Mouse (Mus musculus): Measurements from ENCODE around the gene Bpifb4. TPM values are rescaled to one million over a fixed set of nuclear protein-coding genes. Genes with fewer than 3 reads are reported as not detected.

Bpifb4 gene
- polyA plus RNA-seq (2015; fragmentation: Nextera tagmentation; extraction: Ambion mirVana): not detected in 2 replicates

- Histone ChIP-seq H3K9me3 (replicated peaks) (no peaks in the 10 kb centered on the region), H3K36me3 (ENCODE audit: poor library complexity, severe bottlenecking) (no peaks in the 10 kb centered on the region), H3K27ac (no peak within 1 kb of the TSS), H3K4me3 (no peak within 1 kb of the TSS), H3K4me1 (no peaks in the 10 kb centered on the region), H3K27me3 (no peaks in the 10 kb centered on the region), H3K9ac (no peak within 1 kb of the TSS), H3K4me2 (no peak within 1 kb of the TSS)
- no peak for ATAC-seq
- WGBS: 88% methylated on average over 5 of the region's 5 CpGs
These were observed at the start of gene Bpifb4 for GRCm38 (mm10) chr2:153937843-153938242. Bpifb4 (plus strand) TSS chr2:153938212.

- WGBS: 68% methylated on average over 5 of the region's 5 CpGs
- H3K27me3 ChIP-seq: no peaks in the 10 kb centered on the region
- no peak overlapping the region for H3K4me2 ChIP-seq
- H3K4me3 ChIP-seq: no peak overlapping the region
- H3K4me1 ChIP-seq: no peaks in the 10 kb centered on the region
- no peak for ATAC-seq
- no peaks in the 10 kb centered on the region for H3K9me3 ChIP-seq (replicated peaks)
- no peak overlapping the region for H3K9ac ChIP-seq
- no peaks in the 10 kb centered on the region for H3K36me3 ChIP-seq (ENCODE audit: poor library complexity, severe bottlenecking)
- H3K27ac ChIP-seq: no peak overlapping the region
These were observed 38.9 kb upstream of the Bpifb4 start for GRCm38 (mm10) chr2:153899111-153899510.

GRCm38 (mm10) chr2:153900088-153900487 is 37.9 kb upstream of the Bpifb4 start, which contains the start of gene Bpifb6:
Bpifb6 (plus strand) TSS chr2:153900388.
- no peak within 1 kb of the TSS for H3K9ac ChIP-seq
- no peaks in the 10 kb centered on the region for H3K4me1 ChIP-seq
- no peak within 1 kb of the TSS for H3K4me2 ChIP-seq
- WGBS: 55% methylated on average over 4 of the region's 4 CpGs
- no peaks in the 10 kb centered on the region for H3K36me3 ChIP-seq (ENCODE audit: poor library complexity, severe bottlenecking)
- H3K27ac ChIP-seq: no peak within 1 kb of the TSS
- no peaks in the 10 kb centered on the region for H3K9me3 ChIP-seq (replicated peaks)
- no peak within 1 kb of the TSS for H3K4me3 ChIP-seq
- no peaks in the 10 kb centered on the region for H3K27me3 ChIP-seq
- ATAC-seq: no peak

- H3K4me2 ChIP-seq: no peak overlapping the region
- H3K36me3 ChIP-seq (ENCODE audit: poor library complexity, severe bottlenecking): no peaks in the 10 kb centered on the region
- H3K4me1 ChIP-seq: no peaks in the 10 kb centered on the region
- no peaks in the 10 kb centered on the region for H3K27me3 ChIP-seq
- WGBS: 81% methylated on average over 6 of the region's 6 CpGs
- ATAC-seq: no peak
- H3K4me3 ChIP-seq: no peak overlapping the region
- no peaks in the 10 kb centered on the region for H3K9me3 ChIP-seq (replicated peaks)
- H3K9ac ChIP-seq: no peak overlapping the region
- H3K27ac ChIP-seq: no peak overlapping the region
These were observed 35.3 kb upstream of the Bpifb4 start for GRCm38 (mm10) chr2:153902726-153903125.

- Histone ChIP-seq H3K9ac (no peak overlapping the region), H3K27ac (no peak overlapping the region), H3K9me3 (replicated peaks) (no peaks in the 10 kb centered on the region), H3K4me3 (no peak overlapping the region), H3K4me2 (no peak overlapping the region), H3K27me3 (no peaks in the 10 kb centered on the region), H3K4me1 (no peaks in the 10 kb centered on the region), H3K36me3 (ENCODE audit: poor library complexity, severe bottlenecking) (no peaks in the 10 kb centered on the region)
- WGBS: 94% methylated on average over 4 of the region's 4 CpGs
- no peak for ATAC-seq
These were observed 31.4 kb upstream of the Bpifb4 start for GRCm38 (mm10) chr2:153906626-153907025.

GRCm38 (mm10) chr2:153914151-153914550 is 23.9 kb upstream of the Bpifb4 start:
- no peak overlapping the region for H3K9ac ChIP-seq
- 49% methylated on average over 5 of the region's 5 CpGs for WGBS
- H3K4me1 ChIP-seq: peaks cover 6% of the 10 kb centered on the region; the same call in 1 of the 2 replicates
- ATAC-seq: no peak
- no peak overlapping the region for H3K4me3 ChIP-seq
- no peak overlapping the region for H3K27ac ChIP-seq
- no peaks in the 10 kb centered on the region for H3K27me3 ChIP-seq
- H3K36me3 ChIP-seq (ENCODE audit: poor library complexity, severe bottlenecking): no peaks in the 10 kb centered on the region
- H3K9me3 ChIP-seq (replicated peaks): no peaks in the 10 kb centered on the region
- no peak overlapping the region for H3K4me2 ChIP-seq

- Histone ChIP-seq H3K36me3 (ENCODE audit: poor library complexity, severe bottlenecking) (no peaks in the 10 kb centered on the region), H3K27me3 (no peaks in the 10 kb centered on the region), H3K9ac (no peak within 1 kb of the TSS), H3K4me3 (no peak within 1 kb of the TSS), H3K4me2 (no peak within 1 kb of the TSS), H3K9me3 (replicated peaks) (no peaks in the 10 kb centered on the region), H3K4me1 (peaks cover 6% of the 10 kb centered on the region; the same call in 1 of the 2 replicates), H3K27ac (no peak within 1 kb of the TSS)
- no peak for ATAC-seq
- WGBS: 53% methylated on average over 8 of the region's 8 CpGs
These were observed 20.1 kb upstream of the Bpifb4 start, which contains the start of gene Bpifb3 for GRCm38 (mm10) chr2:153917930-153918329. Bpifb3 (plus strand) TSS chr2:153918230.

GRCm38 (mm10) chr2:153921246-153921645 is 16.8 kb upstream of the Bpifb4 start:
- no peak overlapping the region for H3K4me2 ChIP-seq
- 87% methylated on average over 6 of the region's 6 CpGs for WGBS
- H3K9me3 ChIP-seq (replicated peaks): no peaks in the 10 kb centered on the region
- H3K4me3 ChIP-seq: no peak overlapping the region
- H3K27me3 ChIP-seq: no peaks in the 10 kb centered on the region
- H3K36me3 ChIP-seq (ENCODE audit: poor library complexity, severe bottlenecking): no peaks in the 10 kb centered on the region
- no peaks in the 10 kb centered on the region for H3K4me1 ChIP-seq
- no peak overlapping the region for H3K27ac ChIP-seq
- no peak overlapping the region for H3K9ac ChIP-seq
- ATAC-seq: no peak

GRCm38 (mm10) chr2:153929871-153930413 is 8.1 kb upstream of the Bpifb4 start:
- H3K27ac ChIP-seq: no peak overlapping the region
- H3K4me3 ChIP-seq: no peak overlapping the region
- no peak overlapping the region for H3K4me2 ChIP-seq
- H3K9ac ChIP-seq: no peak overlapping the region
- H3K4me1 ChIP-seq: peaks cover 7% of the 10 kb centered on the region
- no peaks in the 10 kb centered on the region for H3K9me3 ChIP-seq (replicated peaks)
- no peaks in the 10 kb centered on the region for H3K36me3 ChIP-seq (ENCODE audit: poor library complexity, severe bottlenecking)
- no peak for ATAC-seq
- 42% methylated on average over 3 of the region's 3 CpGs for WGBS
- H3K27me3 ChIP-seq: no peaks in the 10 kb centered on the region

GRCm38 (mm10) chr2:153931125-153931524 is 6.9 kb upstream of the Bpifb4 start:
- no peaks in the 10 kb centered on the region for H3K9me3 ChIP-seq (replicated peaks)
- H3K4me1 ChIP-seq: peaks cover 7% of the 10 kb centered on the region
- no peak overlapping the region for H3K4me2 ChIP-seq
- peak overlapping the region; percentile 35; the same call in 1 of the 2 replicates for H3K27ac ChIP-seq
- H3K9ac ChIP-seq: no peak overlapping the region
- 48% methylated on average over 6 of the region's 6 CpGs for WGBS
- H3K4me3 ChIP-seq: no peak overlapping the region
- no peaks in the 10 kb centered on the region for H3K36me3 ChIP-seq (ENCODE audit: poor library complexity, severe bottlenecking)
- no peaks in the 10 kb centered on the region for H3K27me3 ChIP-seq
- peak; percentile 55; the same call in 1 of the 2 replicates for ATAC-seq

GRCm38 (mm10) chr2:153933311-153933710 is 4.7 kb upstream of the Bpifb4 start:
- ATAC-seq: no peak
- Histone ChIP-seq H3K9ac (no peak overlapping the region), H3K27ac (no peak overlapping the region), H3K36me3 (ENCODE audit: poor library complexity, severe bottlenecking) (no peaks in the 10 kb centered on the region), H3K4me1 (peaks cover 7% of the 10 kb centered on the region), H3K4me3 (no peak overlapping the region), H3K4me2 (no peak overlapping the region), H3K27me3 (no peaks in the 10 kb centered on the region), H3K9me3 (replicated peaks) (no peaks in the 10 kb centered on the region)
- 78% methylated on average over 6 of the region's 6 CpGs for WGBS

- no peak overlapping the region for H3K4me3 ChIP-seq
- no peak overlapping the region for H3K9ac ChIP-seq
- H3K9me3 ChIP-seq (replicated peaks): no peaks in the 10 kb centered on the region
- H3K27me3 ChIP-seq: no peaks in the 10 kb centered on the region
- WGBS: 88% methylated on average over 6 of the region's 6 CpGs
- no peaks in the 10 kb centered on the region for H3K36me3 ChIP-seq (ENCODE audit: poor library complexity, severe bottlenecking)
- H3K4me1 ChIP-seq: peaks cover 7% of the 10 kb centered on the region
- H3K4me2 ChIP-seq: no peak overlapping the region
- H3K27ac ChIP-seq: no peak overlapping the region
- no peak for ATAC-seq
These were observed 2.7 kb upstream of the Bpifb4 start for GRCm38 (mm10) chr2:153935348-153935747.

GRCm38 (mm10) chr2:153943537-153943936 is 5.5 kb downstream of the Bpifb4 start:
- H3K9ac ChIP-seq: no peak overlapping the region
- WGBS: 45% methylated on average over 3 of the region's 3 CpGs
- no peak overlapping the region for H3K27ac ChIP-seq
- no peak for ATAC-seq
- no peak overlapping the region for H3K4me3 ChIP-seq
- H3K4me2 ChIP-seq: no peak overlapping the region
- H3K4me1 ChIP-seq: no peaks in the 10 kb centered on the region
- H3K9me3 ChIP-seq (replicated peaks): no peaks in the 10 kb centered on the region
- no peaks in the 10 kb centered on the region for H3K27me3 ChIP-seq
- H3K36me3 ChIP-seq (ENCODE audit: poor library complexity, severe bottlenecking): no peaks in the 10 kb centered on the region

Measured in forebrain, embryonic 13.5 days (tissue).